Mouse (Mus musculus) forebrain, embryonic 14.5 days (tissue): Measurements from ENCODE around the gene 4833420G17Rik. TPM values are rescaled to one million over a fixed set of nuclear protein-coding genes. Genes with fewer than 3 reads are reported as not detected.

ENCODE experiments used
- ATAC-seq: fragments of 200-750 bp; cut with Nextera tagmentation; 2 replicates; pipeline ENCODE4 v1.8.0; 2017; ENCODE audit warnings: mild to moderate bottlenecking, moderate library complexity
- DNase-seq: peaks from one replicate; pipeline ENCODE4 v3.0.0-alpha.2; 2015; ENCODE audit warnings: low spot score
- H3K27ac ChIP-seq: fragments of 300-500 bp; sonication (generic); 2 replicates; pipeline ENCODE4 v1.5.1; 2014; ENCODE audit warnings: low read depth, mild to moderate bottlenecking, control low read depth, low read length, moderate library complexity
- H3K27me3 ChIP-seq: fragments of 300-500 bp; sonication (generic); replicated peaks from 2 replicates; pipeline ENCODE4 v1.6.1; 2014; ENCODE audit warnings: low read length, control low read depth, mixed read lengths; ENCODE audit not compliant: control insufficient read depth, insufficient read depth
- H3K36me3 ChIP-seq: fragments of 300-500 bp; sonication (generic); 2 replicates; pipeline ENCODE4 v1.6.1; 2014; ENCODE audit warnings: low read length, control low read depth; ENCODE audit not compliant: control insufficient read depth, insufficient read depth
- H3K4me1 ChIP-seq: fragments of 300-500 bp; sonication (generic); 2 replicates; pipeline ENCODE4 v1.6.1; 2014; ENCODE audit warnings: antibody characterized with exemption, low read length, control low read depth; ENCODE audit not compliant: control insufficient read depth, insufficient read depth
- H3K4me2 ChIP-seq: fragments of 300-500 bp; sonication (generic); 2 replicates; pipeline ENCODE4 v1.6.1; 2014; ENCODE audit warnings: mild to moderate bottlenecking, control low read depth, low read length
- H3K4me3 ChIP-seq: fragments of 300-500 bp; sonication (generic); 2 replicates; pipeline ENCODE4 v1.5.1; 2014; ENCODE audit warnings: low read depth, low read length, control low read depth
- H3K9ac ChIP-seq: fragments of 300-500 bp; sonication (generic); 2 replicates; pipeline ENCODE4 v1.6.1; 2014; ENCODE audit warnings: mild to moderate bottlenecking, low read length, control low read depth, moderate library complexity
- H3K9me3 ChIP-seq: fragments of 300-500 bp; sonication (generic); replicated peaks from 2 replicates; pipeline ENCODE4 v1.6.1; 2016; ENCODE audit warnings: low read length, control low read depth, mixed read lengths; ENCODE audit not compliant: control insufficient read depth
- WGBS: fragments of 180-500 bp; shearing (Covaris S2); extraction: QIAGEN DNeasy Blood & Tissue Kit; methylation state at CpG from one replicate; pipeline ENCODE4 v1.1.7; 2014; 5-methylcytosine and 5-hydroxymethylcytosine counted together
- polyA plus RNA-seq: library from polyadenylated mRNA; unstranded; fragments of >200 nt; fragmentation: Nextera tagmentation; extraction: Ambion mirVana; gene quantifications from 2 replicates; pipeline ENCODE4 v1.2.1, GENCODE M21; 2014

The 4833420G17Rik gene
- polyA plus RNA-seq, result 110 and 125 TPM in 2 replicates

DNA sequence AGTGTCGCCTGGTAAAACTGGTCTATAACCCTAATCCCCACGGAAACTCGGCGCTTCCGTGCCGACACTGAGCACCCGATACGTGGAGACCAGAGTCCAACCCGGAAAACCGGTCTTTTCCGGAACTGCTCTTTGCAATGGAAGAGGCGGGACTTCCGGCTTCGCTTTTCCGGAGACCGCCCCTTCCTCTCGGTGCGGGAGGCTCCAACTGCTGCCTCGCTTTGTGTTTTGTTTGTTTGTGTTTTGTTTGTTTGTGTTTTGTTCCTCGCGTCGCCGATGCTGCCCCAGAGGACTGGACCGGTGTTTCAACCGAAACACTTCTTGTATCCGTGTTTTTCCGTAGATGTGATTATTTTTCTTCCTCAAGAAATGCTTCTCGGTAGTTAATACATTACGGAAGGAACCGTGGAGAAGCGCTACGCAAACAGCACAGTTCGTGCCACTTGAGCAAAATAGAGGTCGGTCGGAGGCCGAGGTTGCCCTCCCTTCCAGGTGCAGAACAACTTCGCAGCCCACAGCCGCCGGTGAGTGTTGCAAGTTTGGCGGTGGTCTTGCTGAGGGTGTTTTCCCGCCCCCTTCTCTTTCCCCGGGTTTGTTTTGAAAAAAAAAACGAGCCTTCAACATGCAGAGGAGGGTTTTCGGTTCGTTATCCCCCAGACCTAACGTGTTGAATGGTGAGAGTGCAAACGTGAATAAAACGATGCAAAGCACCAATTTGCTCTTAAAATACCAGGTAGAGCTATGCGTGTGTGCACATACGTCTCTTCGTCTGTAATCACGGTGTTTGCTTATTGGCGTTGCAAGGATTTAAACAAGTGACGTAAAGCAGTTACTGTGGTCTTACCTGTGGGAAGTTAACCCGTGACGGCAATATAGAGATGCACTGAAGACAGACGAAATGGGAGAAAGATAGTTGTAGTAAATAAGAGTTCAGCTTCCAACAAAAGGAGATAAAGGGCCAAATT, at the start of gene 4833420G17Rik:
Gene 4833420G17Rik, plus strand, starts transcription at position 173 of the 965 bp plus-strand sequence.
- ATAC-seq, result peak; percentile 98
- 3% methylated on average over 57 of the region's 57 CpGs for WGBS

DNA sequence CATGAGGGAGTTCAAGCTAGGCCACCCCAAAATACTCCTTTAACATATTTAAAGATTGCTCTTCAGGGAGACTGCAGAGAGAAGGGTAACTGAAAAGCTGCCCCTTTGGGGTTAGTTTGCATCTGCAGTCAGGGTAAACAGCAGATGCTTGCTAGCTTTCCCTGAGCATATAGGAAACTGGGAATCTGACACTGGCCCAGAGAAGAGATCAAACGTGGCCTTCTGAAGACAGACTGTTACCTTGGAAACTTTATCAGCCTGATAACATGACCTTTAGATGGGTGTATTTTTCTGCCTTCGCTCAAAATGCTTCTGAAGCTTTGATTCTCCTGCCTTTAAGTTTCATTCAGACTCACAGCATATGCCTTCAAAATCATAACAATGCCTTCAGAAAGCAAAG, 49.5 kb upstream of the 4833420G17Rik start:
- 25% methylated on average over 2 of the region's 2 CpGs for WGBS
- no peaks in the 10 kb centered on the region for H3K9me3 ChIP-seq
- no peak overlapping the region for H3K4me3 ChIP-seq
- peaks cover 3% of the 10 kb centered on the region for H3K4me1 ChIP-seq
- no peak overlapping the region for H3K27ac ChIP-seq
- H3K27me3 ChIP-seq, result no peaks in the 10 kb centered on the region
- no peak for DNase-seq
- H3K36me3 ChIP-seq, result no peaks in the 10 kb centered on the region
- ATAC-seq, result no peak
- no peak overlapping the region for H3K4me2 ChIP-seq
- H3K9ac ChIP-seq, result no peak overlapping the region

More for the DNA sequence above, at the start of gene 4833420G17Rik:
- peaks cover 37% of the 10 kb centered on the region for H3K36me3 ChIP-seq
- no peaks in the 10 kb centered on the region for H3K27me3 ChIP-seq
- H3K4me1 ChIP-seq, result peaks cover 13% of the 10 kb centered on the region
- H3K27ac ChIP-seq, result peak within 1 kb of the TSS; percentile 64
- peak within 1 kb of the TSS; percentile 77 for H3K9ac ChIP-seq
- no peaks in the 10 kb centered on the region for H3K9me3 ChIP-seq
- peak; percentile 97 for DNase-seq
- peak within 1 kb of the TSS; percentile 67 for H3K4me3 ChIP-seq
- H3K4me2 ChIP-seq, result peak within 1 kb of the TSS; percentile 81

DNA sequence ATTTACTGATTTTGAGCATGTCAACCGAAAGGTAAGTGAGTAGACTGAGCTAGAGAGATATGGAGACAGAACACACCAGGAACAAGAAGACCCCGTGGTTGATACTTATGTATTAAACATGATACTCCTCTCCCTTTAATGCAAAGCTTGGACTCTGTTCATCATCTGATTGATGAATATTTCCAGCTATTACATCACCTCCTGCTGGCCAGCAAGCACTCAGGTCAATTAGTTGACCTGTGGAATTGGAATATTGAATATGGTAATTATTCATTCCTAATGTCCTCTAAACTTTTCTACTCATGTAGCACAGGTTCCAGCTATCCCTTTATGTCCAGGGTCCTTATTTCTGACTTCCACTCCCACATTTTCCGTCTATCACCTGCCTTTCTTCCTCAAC, 44.1 kb upstream of the 4833420G17Rik start:
- no peak for DNase-seq
- Histone ChIP-seq H3K4me3 (no peak overlapping the region), H3K4me2 (no peak overlapping the region), H3K4me1 (no peaks in the 10 kb centered on the region), H3K9ac (no peak overlapping the region), H3K27ac (no peak overlapping the region), H3K9me3 (no peaks in the 10 kb centered on the region), H3K27me3 (no peaks in the 10 kb centered on the region), H3K36me3 (no peaks in the 10 kb centered on the region)
- no peak for ATAC-seq
- WGBS, result 85% methylated on average over 3 of the region's 3 CpGs

DNA sequence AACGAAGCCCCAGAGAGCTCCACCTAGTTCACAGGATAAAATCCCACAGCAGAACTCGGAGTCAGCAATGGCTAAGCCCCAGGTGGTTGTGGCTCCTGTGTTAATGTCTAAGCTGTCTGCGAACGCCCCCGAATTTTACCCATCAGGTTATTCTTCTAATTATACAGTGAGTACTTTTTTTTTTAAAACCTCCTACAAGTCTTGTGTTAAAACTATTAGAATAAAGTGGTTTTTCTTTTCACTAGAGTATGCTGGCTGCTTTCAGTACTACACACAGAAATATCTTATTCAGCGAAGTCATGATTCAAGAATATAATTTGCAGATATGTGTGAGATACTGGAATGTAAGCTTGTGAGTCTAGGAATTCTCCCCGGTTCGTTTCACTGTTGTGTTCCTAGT, 32.4 kb upstream of the 4833420G17Rik start:
- H3K9ac ChIP-seq, result peak overlapping the region; percentile 100
- DNase-seq (peak; percentile 52), ATAC-seq (no peak)
- 17% methylated on average over 8 of the region's 8 CpGs for WGBS
- peak overlapping the region; percentile 95 for H3K4me3 ChIP-seq
- H3K36me3 ChIP-seq, result peaks cover 13% of the 10 kb centered on the region; the same call in 1 of the 2 replicates
- H3K4me2 ChIP-seq, result peak overlapping the region; percentile 52
- H3K9me3 ChIP-seq, result no peaks in the 10 kb centered on the region
- no peaks in the 10 kb centered on the region for H3K27me3 ChIP-seq
- peaks cover 26% of the 10 kb centered on the region for H3K4me1 ChIP-seq
- peak overlapping the region; percentile 99; the same call in 1 of the 2 replicates for H3K27ac ChIP-seq

DNA sequence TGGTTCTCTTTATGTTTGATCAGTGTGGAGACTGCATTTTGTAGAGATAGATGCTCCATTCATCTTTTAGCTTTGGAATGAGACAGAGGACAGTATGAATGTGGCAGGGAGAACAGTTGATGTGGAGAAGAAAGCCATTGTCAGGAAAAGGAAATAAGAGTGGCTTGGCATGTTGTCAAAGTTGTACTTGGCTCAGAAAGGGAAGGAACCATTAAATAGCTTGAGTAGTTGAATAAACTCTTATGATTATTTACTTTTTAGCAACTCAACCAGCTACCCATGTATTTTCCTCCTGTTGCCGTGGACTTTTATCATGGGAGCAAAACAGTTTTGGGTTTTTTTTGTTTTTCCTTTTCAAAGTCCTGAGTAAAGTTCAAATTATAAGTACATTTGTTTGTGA, 30.5 kb upstream of the 4833420G17Rik start:
- DNase-seq (no peak), ATAC-seq (no peak)
- Histone ChIP-seq H3K4me1 (peaks cover 26% of the 10 kb centered on the region), H3K9ac (peak overlapping the region; percentile 22; the same call in 1 of the 2 replicates), H3K36me3 (peaks cover 22% of the 10 kb centered on the region), H3K9me3 (no peaks in the 10 kb centered on the region), H3K27me3 (no peaks in the 10 kb centered on the region), H3K4me2 (peak overlapping the region; percentile 16; the same call in 1 of the 2 replicates), H3K4me3 (no peak overlapping the region), H3K27ac (no peak overlapping the region)
- 77% methylated on average over 1 of the region's 1 CpGs for WGBS

DNA sequence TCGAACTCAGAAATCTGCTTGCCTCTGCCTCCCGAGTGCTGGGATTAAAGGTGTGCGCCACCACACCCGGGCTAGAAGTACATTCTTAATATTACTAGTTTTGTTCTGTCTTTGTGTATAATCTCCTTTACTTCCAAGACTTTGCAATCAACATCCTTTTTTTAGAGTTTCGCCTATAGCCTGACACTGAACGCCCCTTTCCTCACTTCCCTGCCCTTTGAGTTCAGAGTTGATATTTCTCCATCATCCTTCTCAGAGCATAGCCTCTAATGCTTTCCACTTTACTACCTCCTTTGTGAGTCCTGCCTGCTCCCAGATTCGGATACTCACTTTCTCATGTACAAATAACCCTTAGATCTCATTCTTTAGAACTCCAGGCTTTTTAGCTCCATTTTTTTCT, 28.2 kb upstream of the 4833420G17Rik start:
- WGBS, result 88% methylated on average over 7 of the region's 7 CpGs

DNA sequence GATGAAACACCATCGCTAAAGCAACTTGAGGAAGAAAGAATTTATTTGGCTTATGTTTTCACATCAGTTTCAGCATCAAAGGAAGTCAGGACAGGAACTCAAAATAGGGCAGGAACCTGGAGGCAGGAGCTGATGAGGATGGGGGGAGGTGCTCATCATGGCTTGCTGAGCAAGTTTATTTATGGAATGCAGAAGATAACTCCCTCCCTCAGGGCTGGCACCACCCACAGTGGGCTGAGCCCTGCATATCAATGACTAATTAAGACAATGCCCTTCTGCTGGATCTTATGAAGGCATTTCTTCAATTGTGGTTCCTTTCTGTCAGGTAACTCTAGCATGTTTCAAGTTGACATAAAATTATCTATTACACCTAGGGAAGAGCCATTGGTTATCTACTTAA, 20.3 kb upstream of the 4833420G17Rik start:
- DNase-seq, result no peak
- ATAC-seq, result no peak
- Histone ChIP-seq H3K9ac (no peak overlapping the region), H3K27me3 (no peaks in the 10 kb centered on the region), H3K9me3 (no peaks in the 10 kb centered on the region), H3K36me3 (peaks cover 57% of the 10 kb centered on the region), H3K4me2 (no peak overlapping the region), H3K27ac (no peak overlapping the region), H3K4me1 (no peaks in the 10 kb centered on the region), H3K4me3 (no peak overlapping the region)
- 97% methylated on average over 1 of the region's 1 CpGs for WGBS

More for the DNA sequence above, 28.2 kb upstream of the 4833420G17Rik start:
- no peak overlapping the region for H3K4me2 ChIP-seq
- no peak overlapping the region for H3K4me3 ChIP-seq
- no peaks in the 10 kb centered on the region for H3K27me3 ChIP-seq
- peaks cover 35% of the 10 kb centered on the region for H3K36me3 ChIP-seq
- H3K9ac ChIP-seq, result no peak overlapping the region
- H3K27ac ChIP-seq, result no peak overlapping the region
- ATAC-seq (no peak), DNase-seq (no peak)
- H3K4me1 ChIP-seq, result peaks cover 26% of the 10 kb centered on the region
- H3K9me3 ChIP-seq, result no peaks in the 10 kb centered on the region

DNA sequence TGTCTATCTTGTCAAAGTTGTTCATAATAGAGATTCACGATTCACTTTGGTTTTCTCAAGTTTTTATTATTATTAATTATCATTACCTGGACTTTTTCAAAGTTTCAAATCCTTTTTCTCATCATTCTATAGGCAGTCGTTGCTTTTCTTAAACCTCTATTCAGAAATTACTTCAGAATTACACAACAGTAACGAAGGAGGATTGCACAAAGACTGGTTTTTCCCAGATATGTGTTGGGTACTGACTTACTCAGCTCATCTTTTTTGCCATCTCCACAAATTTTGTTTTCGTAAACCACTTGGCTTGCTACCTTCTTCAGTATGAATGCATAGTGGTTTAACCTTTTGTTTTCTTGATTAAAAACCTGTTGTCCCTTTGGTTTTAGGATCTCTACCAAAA, 9.0 kb upstream of the 4833420G17Rik start:
- 94% methylated on average over 4 of the region's 4 CpGs for WGBS
- H3K4me2 ChIP-seq, result no peak overlapping the region
- H3K36me3 ChIP-seq, result peaks cover 63% of the 10 kb centered on the region
- ATAC-seq, result no peak
- H3K27ac ChIP-seq, result no peak overlapping the region
- H3K4me1 ChIP-seq, result no peaks in the 10 kb centered on the region
- no peak overlapping the region for H3K4me3 ChIP-seq
- no peaks in the 10 kb centered on the region for H3K9me3 ChIP-seq
- no peaks in the 10 kb centered on the region for H3K27me3 ChIP-seq
- no peak for DNase-seq
- no peak overlapping the region for H3K9ac ChIP-seq

DNA sequence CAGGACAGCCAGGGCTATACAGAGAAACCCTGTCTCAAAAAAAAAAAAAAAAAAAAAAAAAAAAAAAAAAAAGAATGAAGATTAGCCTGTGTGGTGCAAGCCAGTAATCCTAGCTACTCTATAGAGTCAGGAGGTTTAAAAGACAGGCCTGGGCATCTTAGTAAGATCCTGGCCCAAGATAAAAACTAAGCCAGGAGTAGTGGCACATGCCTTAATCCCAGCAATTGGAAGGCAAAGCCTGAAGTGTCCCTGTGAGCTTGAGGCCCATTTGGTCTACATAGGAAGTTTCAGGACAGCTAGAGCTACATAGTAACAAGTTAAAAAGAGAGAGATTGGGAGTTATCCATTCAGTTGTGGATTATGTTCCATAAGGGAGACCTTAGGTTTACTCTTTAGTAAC, 7.5 kb upstream of the 4833420G17Rik start:
- ATAC-seq (no peak), DNase-seq (no peak)
- H3K4me3 ChIP-seq, result no peak overlapping the region
- H3K36me3 ChIP-seq, result peaks cover 68% of the 10 kb centered on the region
- H3K4me1 ChIP-seq, result no peaks in the 10 kb centered on the region
- no peak overlapping the region for H3K9ac ChIP-seq
- no peak overlapping the region for H3K4me2 ChIP-seq
- no peak overlapping the region for H3K27ac ChIP-seq
- H3K27me3 ChIP-seq, result no peaks in the 10 kb centered on the region
- H3K9me3 ChIP-seq, result no peaks in the 10 kb centered on the region
